Mouse (Mus musculus): ENCODE measurements around the gene Gm36210.

GRCm38 (mm10) chr7:4917494-4917893, 11.2 kb upstream of the Gm36210 start:
- no peak for TF ChIP-seq EP300 (IDR thresholded peaks at IDR 0.05; ENCODE audit: low read depth in 1 of 2, low read length in 2 of 2)
- no peak for TF ChIP-seq TAL1 (IDR thresholded peaks at IDR 0.05; ENCODE audit: low read length)
- no peak for TF ChIP-seq GATA1 (IDR thresholded peaks at IDR 0.05; ENCODE audit: low read depth, low read length)
- no peak for TF ChIP-seq CTCF (IDR thresholded peaks at IDR 0.05 in 2 of 3, conservative IDR thresholded peaks at IDR 0.05 in 1 of 3; ENCODE audit: control insufficient read depth in 1 of 3, insufficient read depth in 1 of 3, low read depth in 2 of 3, low read length in 3 of 3, poor library complexity in 1 of 3, severe bottlenecking in 1 of 3)
- no peak for TF ChIP-seq HCFC1 (IDR thresholded peaks at IDR 0.05; ENCODE audit: low read depth, low read length)

Measured in MEL (cell line).